Mouse (Mus musculus) stomach, postnatal 0 days (tissue): ENCODE results near the gene Hist1h2bk. TPM values are rescaled to one million over a fixed set of nuclear protein-coding genes. Genes with fewer than 3 reads are reported as not detected.

Experiments used
- ATAC-seq: fragments of 200-750 bp; cut with Nextera tagmentation; 2 replicates; pipeline ENCODE4 v1.8.0; 2017; ENCODE audit not compliant: low FRiP score, low TSS enrichment
- DNase-seq: peaks from one replicate; pipeline ENCODE4 v3.0.0-alpha.2; 2016; ENCODE audit warnings: low spot score
- H3K27ac ChIP-seq: fragments of 300-500 bp; sonication (generic); replicated peaks from 2 replicates; pipeline ENCODE4 v1.5.1; 2014; ENCODE audit warnings: mild to moderate bottlenecking, control low read depth
- H3K27me3 ChIP-seq: fragments of 300-500 bp; sonication (generic); 2 replicates; pipeline ENCODE4 v1.6.1; 2014; ENCODE audit warnings: low read length; ENCODE audit not compliant: control insufficient read depth, insufficient read depth
- H3K36me3 ChIP-seq: fragments of 300-500 bp; sonication (generic); 2 replicates; pipeline ENCODE4 v1.6.1; 2014; ENCODE audit warnings: low read length, mixed read lengths; ENCODE audit not compliant: control insufficient read depth, insufficient read depth
- H3K4me1 ChIP-seq: fragments of 300-500 bp; sonication (generic); replicated peaks from 2 replicates; pipeline ENCODE4 v1.6.1; 2014; ENCODE audit warnings: antibody characterized with exemption; ENCODE audit not compliant: control insufficient read depth, insufficient read depth
- H3K4me2 ChIP-seq: fragments of 300-500 bp; sonication (generic); replicated peaks from 2 replicates; pipeline ENCODE4 v1.6.1; 2014; ENCODE audit warnings: low read depth, mild to moderate bottlenecking, control low read depth, moderate library complexity
- H3K4me3 ChIP-seq: fragments of 300-500 bp; sonication (generic); 2 replicates; pipeline ENCODE4 v1.5.1; 2014; ENCODE audit warnings: low read depth, low read length, control low read depth
- H3K9ac ChIP-seq: fragments of 300-500 bp; sonication (generic); 2 replicates; pipeline ENCODE4 v1.6.1; 2014; ENCODE audit warnings: mild to moderate bottlenecking, low read length, control low read depth, mixed read lengths
- H3K9me3 ChIP-seq: fragments of 300-500 bp; sonication (generic); 2 replicates; pipeline ENCODE4 v1.6.1; 2016; ENCODE audit warnings: low read length; ENCODE audit not compliant: control insufficient read depth
- CTCF ChIP-seq: IDR thresholded peaks from 2 replicates; pipeline ENCODE4 v1.5.1; 2016; ENCODE audit warnings: antibody characterized with exemption, low read depth, mild to moderate bottlenecking, moderate library complexity
- EP300 ChIP-seq: optimal IDR thresholded peaks from 2 replicates; pipeline ENCODE3; 2016; ENCODE audit warnings: antibody characterized with exemption
- WGBS: fragments of 180-500 bp; shearing (Covaris S2); extraction: QIAGEN DNeasy Blood & Tissue Kit; methylation state at CpG from one replicate; pipeline ENCODE4 v1.1.7; 2014; 5-methylcytosine and 5-hydroxymethylcytosine counted together
- polyA plus RNA-seq: library from polyadenylated mRNA; unstranded; fragments of >200 nt; fragmentation: Nextera tagmentation; extraction: Ambion mirVana; gene quantifications from 2 replicates; pipeline ENCODE4 v1.2.1, GENCODE M21; 2015

Hist1h2bk gene
- polyA plus RNA-seq, 1 experiment from 2014 or later: 0.99 TPM

GRCm38 (mm10) chr13:21996101-21996839 lies 39.4 kb upstream of the Hist1h2bk start:
- 0 out of 2 replicates have a peak, but pooled peaks cover under 1% of the 10 kb centered on the region for H3K9me3 ChIP-seq
- no peak overlapping the region; the same call in none of the 2 replicates for H3K4me2 ChIP-seq
- no peaks in the 10 kb centered on the region for H3K4me1 ChIP-seq
- peak overlapping the region; percentile 25; the same call in 1 of the 2 replicates for H3K4me3 ChIP-seq
- no peak overlapping the region for H3K9ac ChIP-seq
- ATAC-seq (no peak), DNase-seq (no peak)
- H3K36me3 ChIP-seq: no peaks in the 10 kb centered on the region
- 9% methylated on average over 12 of the region's 12 CpGs for WGBS
- peaks cover 17% of the 10 kb centered on the region; the same call in 1 of the 2 replicates for H3K27me3 ChIP-seq
- TF ChIP-seq EP300: no peak
- H3K27ac ChIP-seq: no peak overlapping the region

- TF ChIP-seq EP300 (no peak), CTCF (no peak)
- Histone ChIP-seq H3K4me1 (no peaks in the 10 kb centered on the region), H3K27me3 (peaks cover 17% of the 10 kb centered on the region; the same call in 1 of the 2 replicates), H3K9me3 (no peaks in the 10 kb centered on the region), H3K27ac (no peak overlapping the region), H3K4me2 (no peak overlapping the region; the same call in 1 of the 2 replicates), H3K36me3 (no peaks in the 10 kb centered on the region), H3K4me3 (0 out of 2 replicates have a peak overlapping the region, but pooled peaks have one; percentile 3), H3K9ac (no peak overlapping the region)
- WGBS: 3% methylated on average over 13 of the region's 13 CpGs
- no peak for ATAC-seq
- no peak for DNase-seq
These were observed 38.9 kb upstream of the Hist1h2bk start for GRCm38 (mm10) chr13:21996840-21997185.

GRCm38 (mm10) chr13:21997201-21997820 lies 38.4 kb upstream of the Hist1h2bk start:
- H3K4me3 ChIP-seq: 0 out of 2 replicates have a peak overlapping the region, but pooled peaks have one; percentile 3
- no peak overlapping the region for H3K4me2 ChIP-seq
- DNase-seq: no peak
- H3K9ac ChIP-seq: no peak overlapping the region
- no peak for ATAC-seq
- no peak overlapping the region for H3K27ac ChIP-seq
- H3K27me3 ChIP-seq: peaks cover 17% of the 10 kb centered on the region; the same call in 1 of the 2 replicates
- WGBS: 5% methylated on average over 21 of the region's 21 CpGs
- H3K4me1 ChIP-seq: no peaks in the 10 kb centered on the region
- no peak for TF ChIP-seq EP300
- no peak for TF ChIP-seq CTCF
- H3K36me3 ChIP-seq: no peaks in the 10 kb centered on the region
- no peaks in the 10 kb centered on the region for H3K9me3 ChIP-seq

GRCm38 (mm10) chr13:21997821-21998220 lies 37.8 kb upstream of the Hist1h2bk start:
- Histone ChIP-seq H3K27ac (no peak overlapping the region), H3K4me2 (no peak overlapping the region), H3K36me3 (no peaks in the 10 kb centered on the region), H3K9me3 (no peaks in the 10 kb centered on the region), H3K4me1 (no peaks in the 10 kb centered on the region), H3K4me3 (no peak overlapping the region), H3K27me3 (peaks cover 16% of the 10 kb centered on the region; the same call in 1 of the 2 replicates), H3K9ac (no peak overlapping the region)
- TF ChIP-seq EP300: no peak
- no peak for TF ChIP-seq CTCF
- DNase-seq (no peak), ATAC-seq (no peak)
- WGBS: 7% methylated on average over 4 of the region's 4 CpGs

GRCm38 (mm10) chr13:21998412-21998811 lies 37.3 kb upstream of the Hist1h2bk start:
- ATAC-seq (no peak), DNase-seq (no peak)
- no peak overlapping the region for H3K4me2 ChIP-seq
- TF ChIP-seq EP300 (no peak), CTCF (no peak)
- WGBS: 31% methylated on average over 3 of the region's 3 CpGs
- H3K4me3 ChIP-seq: no peak overlapping the region
- H3K9ac ChIP-seq: no peak overlapping the region
- H3K9me3 ChIP-seq: no peaks in the 10 kb centered on the region
- H3K36me3 ChIP-seq: no peaks in the 10 kb centered on the region
- H3K27ac ChIP-seq: no peak overlapping the region
- no peaks in the 10 kb centered on the region for H3K4me1 ChIP-seq
- peaks cover 13% of the 10 kb centered on the region; the same call in 1 of the 2 replicates for H3K27me3 ChIP-seq

- Histone ChIP-seq H3K4me1 (no peaks in the 10 kb centered on the region), H3K27ac (no peak overlapping the region), H3K4me2 (no peak overlapping the region), H3K9me3 (no peaks in the 10 kb centered on the region), H3K27me3 (peaks cover 13% of the 10 kb centered on the region; the same call in 1 of the 2 replicates), H3K36me3 (no peaks in the 10 kb centered on the region), H3K4me3 (no peak overlapping the region), H3K9ac (no peak overlapping the region)
- no peak for DNase-seq
- TF ChIP-seq EP300 (no peak), CTCF (no peak)
- 40% methylated on average over 4 of the region's 4 CpGs for WGBS
- ATAC-seq: no peak
These were observed 36.5 kb upstream of the Hist1h2bk start for GRCm38 (mm10) chr13:21999147-21999546.
